Mouse (Mus musculus) MEL (cell line): ENCODE results near the gene Esrrb. TPM values are rescaled to one million over a fixed set of nuclear protein-coding genes. Genes with fewer than 3 reads are reported as not detected.

Experiments
- DNase-seq: peaks from one replicate; pipeline ENCODE4 v3.0.0; 2011; ENCODE audit warnings: low read depth, low spot score
- H3K27ac ChIP-seq: 2 replicates; pipeline ENCODE4 v1.5.1; 2012; ENCODE audit warnings: low read depth, mild to moderate bottlenecking, control low read depth, low read length, moderate library complexity; ENCODE audit not compliant: control insufficient read depth
- H3K27me3 ChIP-seq, 2 experiments: fragments of 150-350 bp in 1 of 2; sonication (generic) in 1 of 2; 2 replicates each; pipeline ENCODE4 v1.6.1; 2012; ENCODE audit warnings: low read length in 2 of 2, mild to moderate bottlenecking in 2 of 2, improper control_type of control experiment in 1 of 2, moderate library complexity in 1 of 2; ENCODE audit not compliant: insufficient read depth in 2 of 2, control insufficient read depth in 1 of 2
- H3K36me3 ChIP-seq, 2 experiments: 2 replicates each; pipeline ENCODE4 v1.6.1; 2012 to 2014; ENCODE audit warnings: low read length in 2 of 2, improper control_type of control experiment in 1 of 2, inconsistent platforms in 1 of 2, mild to moderate bottlenecking in 1 of 2; ENCODE audit not compliant: insufficient read depth in 2 of 2, control insufficient read depth in 1 of 2
- H3K4me1 ChIP-seq, 2 experiments: fragments of 150-350 bp in 1 of 2; sonication (generic) in 1 of 2; 2 replicates each; pipeline ENCODE4 v1.6.1; 2012; ENCODE audit warnings: low read length in 2 of 2, improper control_type of control experiment in 1 of 2, mild to moderate bottlenecking in 1 of 2; ENCODE audit not compliant: insufficient read depth in 2 of 2, control insufficient read depth in 1 of 2
- H3K4me3 ChIP-seq, 2 experiments: fragments of 150-350 bp in 1 of 2; sonication (generic) in 1 of 2; 2 replicates each; pipeline ENCODE4 v1.5.1; 2012; ENCODE audit warnings: low read depth in 2 of 2, low read length in 2 of 2, mild to moderate bottlenecking in 2 of 2, moderate library complexity in 2 of 2, control low read depth in 1 of 2, improper control_type of control experiment in 1 of 2; ENCODE audit not compliant: control insufficient read depth in 1 of 2, insufficient read depth in 1 of 2
- H3K79me2 ChIP-seq: 2 replicates; pipeline ENCODE4 v1.6.1; 2012; ENCODE audit warnings: mild to moderate bottlenecking, low read length, moderate library complexity; ENCODE audit not compliant: control insufficient read depth, poor library complexity, insufficient read depth
- H3K9ac ChIP-seq: 2 replicates; pipeline ENCODE4 v1.6.1; 2012; ENCODE audit warnings: low read depth, mild to moderate bottlenecking, control low read depth, low read length, moderate library complexity; ENCODE audit not compliant: control insufficient read depth, poor library complexity, severe bottlenecking
- H3K9me3 ChIP-seq: fragments of 150-350 bp; sonication (generic); replicated peaks from 2 replicates; pipeline ENCODE4 v1.6.1; 2012; ENCODE audit warnings: mild to moderate bottlenecking, low read length, improper control_type of control experiment, moderate library complexity; ENCODE audit not compliant: insufficient read depth
- BHLHE40 ChIP-seq: IDR thresholded peaks from 2 replicates; pipeline ENCODE4 v1.6.1; 2012; ENCODE audit warnings: low read depth, mild to moderate bottlenecking, inconsistent platforms, low read length, improper control_type of control experiment, borderline replicate concordance
- ELF1 ChIP-seq: IDR thresholded peaks from 2 replicates; pipeline ENCODE4 v1.6.1; 2014; ENCODE audit warnings: low read depth, mild to moderate bottlenecking, inconsistent platforms, low read length, improper control_type of control experiment, moderate library complexity
- EP300 ChIP-seq, 2 experiments: IDR thresholded peaks; 2 replicates each; pipeline ENCODE4 v1.6.1; 2011; ENCODE audit warnings: improper control_type of control experiment in 2 of 2, low read length in 2 of 2, low read depth in 1 of 2, mild to moderate bottlenecking in 1 of 2
- ETS1 ChIP-seq: IDR thresholded peaks from 2 replicates; pipeline ENCODE4 v1.6.1; 2012; ENCODE audit warnings: low read depth, mild to moderate bottlenecking, inconsistent platforms, low read length, improper control_type of control experiment, moderate library complexity
- HCFC1 ChIP-seq: IDR thresholded peaks from 2 replicates; pipeline ENCODE4 v1.6.1; 2012; ENCODE audit warnings: low read depth, mild to moderate bottlenecking, inconsistent platforms, low read length, improper control_type of control experiment, moderate library complexity
- JUND ChIP-seq: IDR thresholded peaks from 2 replicates; pipeline ENCODE4 v1.6.1; 2011; ENCODE audit warnings: low read depth, mild to moderate bottlenecking, improper control_type of control experiment, low read length
- KAT2A ChIP-seq: conservative IDR thresholded peaks from 2 replicates; pipeline ENCODE4 v1.6.1; 2012; ENCODE audit warnings: low read depth, low read length, improper control_type of control experiment, inconsistent platforms
- MAFK ChIP-seq: IDR thresholded peaks from 2 replicates; pipeline ENCODE4 v1.6.1; 2011; ENCODE audit warnings: low read depth, mild to moderate bottlenecking, low read length, improper control_type of control experiment, borderline replicate concordance
- MAZ ChIP-seq: IDR thresholded peaks from 2 replicates; pipeline ENCODE4 v1.6.1; 2012; ENCODE audit warnings: low read depth, mild to moderate bottlenecking, inconsistent platforms, low read length, improper control_type of control experiment
- MEF2A ChIP-seq: IDR thresholded peaks from 2 replicates; pipeline ENCODE4 v1.6.1; 2014; ENCODE audit warnings: low read depth, mild to moderate bottlenecking, inconsistent platforms, low read length, improper control_type of control experiment; ENCODE audit not compliant: poor library complexity, insufficient replicate concordance, severe bottlenecking; ENCODE audit errors: extremely low read depth
- MYB ChIP-seq: IDR thresholded peaks from 2 replicates; pipeline ENCODE4 v1.6.1; 2011; ENCODE audit warnings: mild to moderate bottlenecking, low read depth, low read length, improper control_type of control experiment
- NRF1 ChIP-seq: IDR thresholded peaks from 2 replicates; pipeline ENCODE4 v1.6.1; 2014; ENCODE audit warnings: low read depth, mild to moderate bottlenecking, inconsistent platforms, low read length, improper control_type of control experiment, moderate library complexity; ENCODE audit not compliant: poor library complexity, insufficient read depth, severe bottlenecking
- POLR2AphosphoS5 ChIP-seq: IDR thresholded peaks from 2 replicates; pipeline ENCODE4 v1.6.1; 2012; ENCODE audit warnings: low read depth, borderline replicate concordance, mild to moderate bottlenecking, inconsistent platforms, low read length, moderate library complexity, mixed read lengths
- RAD21 ChIP-seq: IDR thresholded peaks from 2 replicates; pipeline ENCODE4 v1.6.1; 2011; ENCODE audit warnings: mild to moderate bottlenecking, low read depth, low read length, improper control_type of control experiment
- TBP ChIP-seq: IDR thresholded peaks from 2 replicates; pipeline ENCODE4 v1.8.0; 2011; ENCODE audit warnings: low read depth, low read length, improper control_type of control experiment
- UBTF ChIP-seq: IDR thresholded peaks from 2 replicates; pipeline ENCODE4 v1.6.1; 2012; ENCODE audit warnings: low read depth, mild to moderate bottlenecking, inconsistent platforms, low read length, improper control_type of control experiment, moderate library complexity, borderline replicate concordance; ENCODE audit not compliant: insufficient read depth
- USF1 ChIP-seq: IDR thresholded peaks from 2 replicates; pipeline ENCODE4 v1.6.1; 2014; ENCODE audit warnings: low read depth, mild to moderate bottlenecking, inconsistent platforms, low read length, improper control_type of control experiment, moderate library complexity
- ZC3H11A ChIP-seq: IDR thresholded peaks from 2 replicates; pipeline ENCODE4 v1.6.1; 2012; ENCODE audit warnings: low read depth, mild to moderate bottlenecking, inconsistent platforms, low read length, improper control_type of control experiment
- ZMIZ1 ChIP-seq: IDR thresholded peaks from 2 replicates; pipeline ENCODE4 v1.6.1; 2012; ENCODE audit warnings: low read depth, mild to moderate bottlenecking, inconsistent platforms, low read length, improper control_type of control experiment, moderate library complexity
- polyA plus RNA-seq, 2 experiments: library from polyadenylated mRNA; stranded (reverse) in 1 of 2; unstranded in 1 of 2; fragments of >175 nt in 1 of 2; fragments of >200 nt in 1 of 2; gene quantifications; 2 replicates each; pipeline versions ENCODE4 v1.2.1 to v1.2.4; 2012; ENCODE audit warnings: low replicate concordance in 2 of 2, low read depth in 1 of 2; ENCODE audit not compliant: insufficient read length in 2 of 2, insufficient read depth in 1 of 2, missing spikeins in 1 of 2
- total RNA-seq: library from RNA; depleted of rRNA; stranded (reverse); fragments of 300-350 nt; gene quantifications from 2 replicates; pipeline ENCODE4 v1.2.3, GENCODE M21; 2012

Esrrb gene
- total and polyA plus RNA-seq, 3 experiments, result not detected

DNA sequence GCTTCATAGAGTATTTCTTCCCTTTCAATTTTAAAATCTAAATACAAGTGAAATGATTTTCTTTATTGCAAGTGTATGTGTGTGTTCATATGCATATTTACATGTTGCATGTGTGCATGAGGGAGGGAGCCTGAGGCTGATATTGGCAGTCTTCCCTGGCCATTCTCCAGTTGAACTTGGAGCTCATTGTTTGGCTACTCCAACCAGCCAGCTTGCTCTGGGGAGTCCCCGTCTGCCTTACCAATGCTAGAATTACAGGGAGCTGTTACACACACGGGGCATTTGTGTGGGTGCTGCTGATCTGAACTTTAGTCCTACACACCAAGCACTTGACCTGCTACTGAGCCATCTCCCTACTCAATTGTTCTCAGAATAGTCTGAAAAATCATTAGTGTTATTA, 173.4 kb downstream of the Esrrb start:
- Histone ChIP-seq H3K36me3 (no peaks in the 10 kb centered on the region), H3K4me3 (no peak overlapping the region)
- DNase-seq, result no peak
- TF ChIP-seq UBTF, result no peak
- no peak for TF ChIP-seq BHLHE40
- no peak for TF ChIP-seq ZC3H11A
- no peak for TF ChIP-seq USF1
- TF ChIP-seq MAZ, result no peak
- TF ChIP-seq ETS1, result no peak
- TF ChIP-seq TBP, result no peak
- no peak for TF ChIP-seq KAT2A
- no peak for TF ChIP-seq ELF1
- no peak for TF ChIP-seq JUND
- TF ChIP-seq MYB, result no peak
- no peak for TF ChIP-seq POLR2AphosphoS5
- TF ChIP-seq HCFC1, result no peak
- TF ChIP-seq EP300 (IDR thresholded peaks at IDR 0.05; ENCODE audit: low read depth in 1 of 2, low read length in 2 of 2), result no peak
- TF ChIP-seq MAFK, result no peak
- no peak for TF ChIP-seq ZMIZ1
- no peak for TF ChIP-seq MEF2A
- no peak for TF ChIP-seq NRF1
- TF ChIP-seq, all 39 proteins: peak for 0
- H3K79me2 ChIP-seq, result no peaks in the 10 kb centered on the region
- no peaks in the 10 kb centered on the region for H3K27me3 ChIP-seq
- no peak overlapping the region for H3K9ac ChIP-seq
- H3K27ac ChIP-seq, result no peak overlapping the region
- H3K4me1 ChIP-seq, result no peaks in the 10 kb centered on the region
- H3K9me3 ChIP-seq, result no peaks in the 10 kb centered on the region

DNA sequence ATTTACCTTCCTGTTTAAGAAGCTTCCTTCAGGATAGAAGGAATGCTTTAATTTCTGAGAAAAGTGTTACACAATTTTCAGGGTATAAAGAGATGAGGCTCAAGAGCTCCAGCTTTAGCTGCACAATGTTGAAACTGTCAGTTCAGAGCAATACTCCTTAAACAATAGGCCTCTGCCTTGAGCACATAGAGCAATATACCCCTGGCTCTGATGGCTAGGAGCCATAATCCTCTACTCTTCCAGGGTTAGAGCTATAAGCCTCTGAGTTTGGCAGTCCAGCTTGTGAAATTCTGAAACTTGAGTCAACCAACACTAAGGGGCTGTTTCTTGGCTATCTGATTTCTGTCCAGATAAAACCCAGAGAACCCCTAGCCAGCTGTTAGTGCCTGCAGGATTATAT, 176.9 kb downstream of the Esrrb start:
- Histone ChIP-seq H3K4me3 (no peak overlapping the region), H3K27me3 (no peaks in the 10 kb centered on the region), H3K9ac (no peak overlapping the region), H3K4me1 (no peaks in the 10 kb centered on the region), H3K36me3 (no peaks in the 10 kb centered on the region), H3K9me3 (no peaks in the 10 kb centered on the region), H3K79me2 (no peaks in the 10 kb centered on the region), H3K27ac (no peak overlapping the region)
- TF ChIP-seq RAD21, result no peak
- no peak for DNase-seq
